Mouse (Mus musculus): Measurements from ENCODE around the gene Fry. TPM values are rescaled to one million over a fixed set of nuclear protein-coding genes. Genes with fewer than 3 reads are reported as not detected.

The Fry gene
- polyA plus RNA-seq, 1 experiment from 2014 or later = 51.4 TPM

GRCm38 (mm10) chr5:150114007-150114406 lies 4.4 kb upstream of the Fry start:
- Histone ChIP-seq H3K4me3 (replicated peaks) (no peak overlapping the region), H3K9ac (replicated peaks) (no peak overlapping the region), H3K4me1 (peaks cover 26% of the 10 kb centered on the region), H3K36me3 (no peaks in the 10 kb centered on the region), H3K9me3 (replicated peaks) (no peaks in the 10 kb centered on the region), H3K27ac (replicated peaks) (no peak overlapping the region), H3K27me3 (replicated peaks) (no peaks in the 10 kb centered on the region), H3K4me2 (no peak overlapping the region)
- no peak for ATAC-seq (ENCODE audit: low FRiP score)
- 85% methylated on average over 7 of the region's 7 CpGs for WGBS

- no peak for ATAC-seq (ENCODE audit: low FRiP score)
- no peak overlapping the region for H3K9ac ChIP-seq (replicated peaks)
- peaks cover 30% of the 10 kb centered on the region for H3K4me1 ChIP-seq
- no peak overlapping the region for H3K4me3 ChIP-seq (replicated peaks)
- H3K9me3 ChIP-seq (replicated peaks) = no peaks in the 10 kb centered on the region
- no peaks in the 10 kb centered on the region for H3K27me3 ChIP-seq (replicated peaks)
- 88% methylated on average over 4 of the region's 4 CpGs for WGBS
- H3K36me3 ChIP-seq = no peaks in the 10 kb centered on the region
- peak overlapping the region; percentile 67 for H3K27ac ChIP-seq (replicated peaks)
- 0 out of 2 replicates have a peak overlapping the region, but pooled peaks have one; percentile 23 for H3K4me2 ChIP-seq
Observed at GRCm38 (mm10) chr5:150114778-150115177, 3.7 kb upstream of the Fry start.

- Histone ChIP-seq H3K4me3 (replicated peaks) (no peak overlapping the region), H3K4me1 (peaks cover 30% of the 10 kb centered on the region), H3K9me3 (replicated peaks) (no peaks in the 10 kb centered on the region), H3K27ac (replicated peaks) (peak overlapping the region; percentile 67), H3K27me3 (replicated peaks) (no peaks in the 10 kb centered on the region), H3K36me3 (no peaks in the 10 kb centered on the region), H3K9ac (replicated peaks) (0 out of 2 replicates have a peak overlapping the region, but pooled peaks have one; percentile 3), H3K4me2 (peak overlapping the region; percentile 23; the same call in 1 of the 2 replicates)
- ATAC-seq (ENCODE audit: low FRiP score) = no peak
- WGBS = 32% methylated on average over 16 of the region's 16 CpGs
Observed at GRCm38 (mm10) chr5:150115271-150116092, 3.0 kb upstream of the Fry start.

- H3K27me3 ChIP-seq (replicated peaks) = no peaks in the 10 kb centered on the region
- H3K27ac ChIP-seq (replicated peaks) = 0 out of 2 replicates have a peak overlapping the region, but pooled peaks have one; percentile 67
- H3K36me3 ChIP-seq = no peaks in the 10 kb centered on the region
- no peaks in the 10 kb centered on the region for H3K9me3 ChIP-seq (replicated peaks)
- 62% methylated on average over 9 of the region's 9 CpGs for WGBS
- H3K4me2 ChIP-seq = 0 out of 2 replicates have a peak overlapping the region, but pooled peaks have one; percentile 23
- peaks cover 30% of the 10 kb centered on the region for H3K4me1 ChIP-seq
- no peak overlapping the region for H3K9ac ChIP-seq (replicated peaks)
- H3K4me3 ChIP-seq (replicated peaks) = no peak overlapping the region
- ATAC-seq (ENCODE audit: low FRiP score) = no peak
Observed at GRCm38 (mm10) chr5:150116216-150116905, 2.1 kb upstream of the Fry start.

- Histone ChIP-seq H3K9me3 (replicated peaks) (no peaks in the 10 kb centered on the region), H3K9ac (replicated peaks) (no peak overlapping the region), H3K27ac (replicated peaks) (no peak overlapping the region), H3K4me3 (replicated peaks) (no peak overlapping the region), H3K27me3 (replicated peaks) (no peaks in the 10 kb centered on the region), H3K4me2 (no peak overlapping the region), H3K36me3 (no peaks in the 10 kb centered on the region), H3K4me1 (peaks cover 30% of the 10 kb centered on the region)
- 90% methylated on average over 6 of the region's 6 CpGs for WGBS
- no peak for ATAC-seq (ENCODE audit: low FRiP score)
Observed at GRCm38 (mm10) chr5:150116906-150117216, 1.6 kb upstream of the Fry start.

- WGBS = 14% methylated on average over 8 of the region's 8 CpGs
- Histone ChIP-seq H3K4me1 (peaks cover 31% of the 10 kb centered on the region), H3K27me3 (replicated peaks) (no peaks in the 10 kb centered on the region), H3K9me3 (replicated peaks) (no peaks in the 10 kb centered on the region), H3K36me3 (no peaks in the 10 kb centered on the region), H3K4me2 (peak overlapping the region; percentile 90), H3K27ac (replicated peaks) (peak overlapping the region; percentile 75; the same call in 1 of the 2 replicates), H3K4me3 (replicated peaks) (peak overlapping the region; percentile 69), H3K9ac (replicated peaks) (peak overlapping the region; percentile 62)
- ATAC-seq (ENCODE audit: low FRiP score) = no peak
Observed at GRCm38 (mm10) chr5:150118124-150118454, 356 bp upstream of the Fry start.

- no peak overlapping the region for H3K4me3 ChIP-seq (replicated peaks)
- no peaks in the 10 kb centered on the region for H3K9me3 ChIP-seq (replicated peaks)
- no peak overlapping the region for H3K4me2 ChIP-seq
- H3K4me1 ChIP-seq = peaks cover 22% of the 10 kb centered on the region
- no peaks in the 10 kb centered on the region for H3K27me3 ChIP-seq (replicated peaks)
- H3K36me3 ChIP-seq = no peaks in the 10 kb centered on the region
- no peak overlapping the region for H3K27ac ChIP-seq (replicated peaks)
- no peak for ATAC-seq (ENCODE audit: low FRiP score)
- WGBS = 96% methylated on average over 8 of the region's 8 CpGs
- no peak overlapping the region for H3K9ac ChIP-seq (replicated peaks)
Observed at GRCm38 (mm10) chr5:150120676-150121075, 2.2 kb downstream of the Fry start.

- Histone ChIP-seq H3K27me3 (replicated peaks) (no peaks in the 10 kb centered on the region), H3K27ac (replicated peaks) (no peak overlapping the region)
- WGBS = 70% methylated on average over 4 of the region's 4 CpGs
Observed at GRCm38 (mm10) chr5:150122095-150122494, 3.6 kb downstream of the Fry start.

GRCm38 (mm10) chr5:150122571-150122970 lies 4.1 kb downstream of the Fry start:
- H3K27me3 ChIP-seq (replicated peaks) = no peaks in the 10 kb centered on the region

More at GRCm38 (mm10) chr5:150122095-150122494, 3.6 kb downstream of the Fry start:
- peaks cover 16% of the 10 kb centered on the region; the same call in 1 of the 2 replicates for H3K4me1 ChIP-seq
- no peak overlapping the region for H3K4me2 ChIP-seq
- no peak overlapping the region for H3K9ac ChIP-seq (replicated peaks)
- no peaks in the 10 kb centered on the region for H3K9me3 ChIP-seq (replicated peaks)
- no peaks in the 10 kb centered on the region for H3K36me3 ChIP-seq
- no peak for ATAC-seq (ENCODE audit: low FRiP score)
- no peak overlapping the region for H3K4me3 ChIP-seq (replicated peaks)

GRCm38 (mm10) chr5:150125920-150126319 lies 7.5 kb downstream of the Fry start:
- no peak overlapping the region for H3K9ac ChIP-seq (replicated peaks)
- H3K4me1 ChIP-seq = peaks cover 26% of the 10 kb centered on the region
- no peak overlapping the region for H3K27ac ChIP-seq (replicated peaks)
- H3K4me3 ChIP-seq (replicated peaks) = no peak overlapping the region
- H3K27me3 ChIP-seq (replicated peaks) = no peaks in the 10 kb centered on the region
- ATAC-seq (ENCODE audit: low FRiP score) = no peak
- 73% methylated on average over 9 of the region's 9 CpGs for WGBS
- no peaks in the 10 kb centered on the region for H3K9me3 ChIP-seq (replicated peaks)
- H3K36me3 ChIP-seq = no peaks in the 10 kb centered on the region
- H3K4me2 ChIP-seq = no peak overlapping the region

More at GRCm38 (mm10) chr5:150122571-150122970, 4.1 kb downstream of the Fry start:
- Histone ChIP-seq H3K9me3 (replicated peaks) (no peaks in the 10 kb centered on the region), H3K9ac (replicated peaks) (no peak overlapping the region), H3K4me3 (replicated peaks) (no peak overlapping the region), H3K4me2 (no peak overlapping the region), H3K4me1 (peaks cover 16% of the 10 kb centered on the region; the same call in 1 of the 2 replicates), H3K27ac (replicated peaks) (no peak overlapping the region), H3K36me3 (no peaks in the 10 kb centered on the region)
- WGBS = 86% methylated on average over 2 of the region's 2 CpGs
- no peak for ATAC-seq (ENCODE audit: low FRiP score)

GRCm38 (mm10) chr5:150128432-150128831 lies 10.0 kb downstream of the Fry start:
- Histone ChIP-seq H3K36me3 (no peaks in the 10 kb centered on the region), H3K4me3 (replicated peaks) (no peak overlapping the region), H3K4me2 (no peak overlapping the region), H3K27me3 (replicated peaks) (no peaks in the 10 kb centered on the region), H3K4me1 (peaks cover 29% of the 10 kb centered on the region), H3K9me3 (replicated peaks) (no peaks in the 10 kb centered on the region), H3K27ac (replicated peaks) (peak overlapping the region; percentile 30; the same call in 1 of the 2 replicates), H3K9ac (replicated peaks) (no peak overlapping the region)
- no peak for ATAC-seq (ENCODE audit: low FRiP score)
- 63% methylated on average over 8 of the region's 8 CpGs for WGBS

GRCm38 (mm10) chr5:150130144-150130543 lies 11.7 kb downstream of the Fry start:
- no peak overlapping the region for H3K9ac ChIP-seq (replicated peaks)
- peaks cover 29% of the 10 kb centered on the region for H3K4me1 ChIP-seq
- H3K4me2 ChIP-seq = no peak overlapping the region
- H3K4me3 ChIP-seq (replicated peaks) = no peak overlapping the region
- WGBS = 48% methylated on average over 7 of the region's 7 CpGs
- no peaks in the 10 kb centered on the region for H3K9me3 ChIP-seq (replicated peaks)
- H3K36me3 ChIP-seq = no peaks in the 10 kb centered on the region
- ATAC-seq (ENCODE audit: low FRiP score) = no peak
- H3K27ac ChIP-seq (replicated peaks) = no peak overlapping the region; the same call in 1 of the 2 replicates
- H3K27me3 ChIP-seq (replicated peaks) = no peaks in the 10 kb centered on the region

All from neural tube, embryonic 15.5 days (tissue).